Mouse (Mus musculus) heart, adult 2 months (tissue): Measurements from ENCODE around the gene Slc9a9. TPM values are rescaled to one million over a fixed set of nuclear protein-coding genes. Genes with fewer than 3 reads are reported as not detected.

Experiments used
- DNase-seq, 2 experiments: peaks; one replicate each; pipeline ENCODE4 v3.0.0; 2021
- H3K27ac ChIP-seq: fragments of 200-600 bp; 2 replicates; pipeline ENCODE4 v1.8.1; 2022
- H3K27me3 ChIP-seq: fragments of 200-500 bp; 2 replicates; pipeline ENCODE4 v1.6.1; 2012; ENCODE audit warnings: mild to moderate bottlenecking, low read length, inconsistent platforms, mixed read lengths; ENCODE audit not compliant: control insufficient read depth, insufficient read depth
- H3K36me3 ChIP-seq: fragments of 200-500 bp; 2 replicates; pipeline ENCODE4 v1.6.1; 2012; ENCODE audit warnings: low read length, inconsistent platforms; ENCODE audit not compliant: control insufficient read depth, insufficient read depth
- H3K4me1 ChIP-seq: fragments of 200-500 bp; 2 replicates; pipeline ENCODE4 v1.6.1; 2011; ENCODE audit warnings: low read length; ENCODE audit not compliant: control insufficient read depth, insufficient read depth
- H3K4me3 ChIP-seq: fragments of 200-600 bp; 2 replicates; pipeline ENCODE4 v1.8.1; 2022
- H3K79me2 ChIP-seq: fragments of 200-500 bp; replicated peaks from 2 replicates; pipeline ENCODE4 v1.6.1; 2012; ENCODE audit warnings: mild to moderate bottlenecking, inconsistent platforms, low read length, moderate library complexity, mixed read lengths; ENCODE audit not compliant: control insufficient read depth, insufficient read depth
- H3K9ac ChIP-seq: fragments of 200-500 bp; 2 replicates; pipeline ENCODE4 v1.6.1; 2012; ENCODE audit warnings: low read depth, mild to moderate bottlenecking, control low read depth, inconsistent platforms, low read length, mixed read lengths
- CTCF ChIP-seq: fragments of 200-600 bp; IDR thresholded peaks from 2 replicates; pipeline ENCODE4 v1.8.1; 2022; ENCODE audit warnings: antibody characterized with exemption, mild to moderate bottlenecking, moderate library complexity
- EP300 ChIP-seq: fragments of 200-500 bp; IDR thresholded peaks from 2 replicates; pipeline ENCODE4 v1.6.1; 2011; ENCODE audit warnings: low read depth, low read length, control low read depth; ENCODE audit not compliant: insufficient read depth
- POLR2A ChIP-seq: fragments of 200-500 bp; IDR thresholded peaks from 2 replicates; pipeline ENCODE4 v1.6.1; 2011; ENCODE audit warnings: mild to moderate bottlenecking, low read depth, low read length, control low read depth; ENCODE audit not compliant: insufficient read depth
- WGBS: fragments of 180-500 bp; shearing (Covaris S2); methylation state at CpG from one replicate; pipeline ENCODE4 v1.1.7; 2018; 5-methylcytosine and 5-hydroxymethylcytosine counted together
- intact Hi-C: fragments of 180-260 bp; cut with DNase I; formaldehyde crosslinking; loops from one replicate; pipeline ENCODE4 v1.15.1; 2025
- polyA plus RNA-seq: library from polyadenylated mRNA; depleted of rRNA; stranded (reverse); fragments of >200 nt; gene quantifications from 2 replicates; pipeline ENCODE4 v1.2.3, GENCODE M21; 2012
- total RNA-seq, 2 experiments: library from RNA; stranded (reverse); gene quantifications; 2 replicates each; pipeline ENCODE4 v1.2.3; 2021

Gene Slc9a9
- total and polyA plus RNA-seq, 3 experiments, result 1.9 to 2.2 (median 2.0) TPM

DNA sequence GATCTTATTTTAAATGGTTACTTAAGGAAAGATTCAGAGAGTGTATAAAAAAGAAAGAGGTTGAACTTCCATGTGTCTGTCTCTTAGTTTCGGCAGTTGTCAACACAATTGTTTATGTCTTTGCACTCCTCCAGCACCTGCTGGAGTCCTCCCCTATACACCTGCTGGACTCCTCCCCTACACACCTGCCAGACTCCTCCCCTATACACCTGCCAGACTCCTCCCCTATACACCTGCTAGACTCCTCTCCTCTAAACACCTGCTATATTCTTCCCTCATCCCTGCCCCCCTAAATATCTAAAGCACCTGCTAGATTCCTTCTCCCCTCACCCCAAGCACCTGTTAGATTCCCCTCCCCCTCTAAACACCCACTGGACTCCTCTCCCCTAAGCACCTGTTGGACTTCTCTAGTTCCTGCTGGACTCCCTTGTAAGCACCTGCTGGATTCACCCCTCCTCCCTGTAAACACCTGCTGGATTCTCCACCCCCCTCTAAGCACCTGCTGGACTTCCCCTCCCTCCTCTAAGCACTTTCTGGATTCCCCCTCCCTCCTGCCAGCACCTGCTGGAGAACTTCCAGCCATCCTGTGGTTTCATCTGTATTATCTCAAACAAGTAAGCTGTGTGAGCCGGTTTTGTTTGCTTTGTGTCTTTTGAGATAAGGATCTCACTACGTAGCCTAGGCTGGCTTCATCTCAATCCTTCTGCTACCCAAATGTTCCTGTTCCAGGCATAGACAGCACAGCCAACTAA is 10.1 kb upstream of the Slc9a9 start:
- Histone ChIP-seq H3K27me3 (no peaks in the 10 kb centered on the region), H3K4me1 (no peaks in the 10 kb centered on the region), H3K79me2 (no peaks in the 10 kb centered on the region), H3K36me3 (no peaks in the 10 kb centered on the region), H3K27ac (no peak overlapping the region), H3K4me3 (no peak overlapping the region), H3K9ac (no peak overlapping the region)
- intact Hi-C loops, result no loop called here
- no peak for DNase-seq
- TF ChIP-seq POLR2A (no peak), CTCF (no peak), EP300 (no peak)
- 43% methylated on average over 3 of the region's 3 CpGs for WGBS

DNA sequence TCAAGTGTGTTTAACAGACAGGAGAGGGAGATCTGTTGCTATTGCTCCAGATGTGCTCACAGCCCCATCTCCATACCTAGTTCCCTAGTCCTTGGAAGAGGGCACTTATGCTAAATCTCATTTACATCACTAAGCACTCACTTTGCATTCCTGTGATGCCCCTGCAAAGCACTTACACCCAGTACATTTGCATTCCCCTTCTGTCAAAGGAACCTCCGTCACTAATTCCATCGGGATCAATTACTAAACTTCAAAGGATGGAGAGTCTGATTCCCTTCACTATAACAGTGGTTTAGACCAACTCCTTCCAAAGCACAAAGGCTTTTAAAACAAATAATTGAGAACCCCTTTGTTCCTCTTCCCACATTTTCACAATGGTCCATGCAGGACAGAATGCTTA is 7.9 kb upstream of the Slc9a9 start:
- Histone ChIP-seq H3K27ac (no peak overlapping the region), H3K9ac (no peak overlapping the region), H3K79me2 (no peaks in the 10 kb centered on the region), H3K27me3 (no peaks in the 10 kb centered on the region), H3K4me3 (no peak overlapping the region), H3K36me3 (no peaks in the 10 kb centered on the region), H3K4me1 (no peaks in the 10 kb centered on the region)
- 35% methylated on average over 2 of the region's 2 CpGs for WGBS
- TF ChIP-seq POLR2A (no peak), CTCF (no peak), EP300 (no peak)
- DNase-seq, result no peak
- intact Hi-C loops, result no loop called here

DNA sequence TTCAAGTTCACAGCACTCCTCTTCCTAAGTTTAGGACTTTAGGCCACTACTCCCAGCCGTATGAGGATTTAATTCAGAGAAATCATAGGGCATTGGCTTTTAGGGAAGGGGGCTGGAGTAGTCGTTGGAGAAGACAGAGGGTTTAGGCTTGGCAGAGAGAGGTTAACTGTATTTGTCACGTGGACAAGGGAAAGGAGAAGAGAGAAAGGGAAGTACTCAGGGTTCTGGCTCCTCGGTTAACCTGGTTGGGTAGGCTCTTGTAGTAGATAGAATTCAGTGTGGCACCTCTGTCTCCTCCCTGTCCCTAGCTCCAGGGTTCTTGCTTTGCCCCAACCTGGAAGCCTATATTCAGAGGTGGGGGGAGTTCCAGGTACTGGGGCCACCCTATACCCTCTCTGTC is 4.5 kb upstream of the Slc9a9 start:
- no peak overlapping the region for H3K27ac ChIP-seq
- WGBS, result 73% methylated on average over 4 of the region's 4 CpGs

DNA sequence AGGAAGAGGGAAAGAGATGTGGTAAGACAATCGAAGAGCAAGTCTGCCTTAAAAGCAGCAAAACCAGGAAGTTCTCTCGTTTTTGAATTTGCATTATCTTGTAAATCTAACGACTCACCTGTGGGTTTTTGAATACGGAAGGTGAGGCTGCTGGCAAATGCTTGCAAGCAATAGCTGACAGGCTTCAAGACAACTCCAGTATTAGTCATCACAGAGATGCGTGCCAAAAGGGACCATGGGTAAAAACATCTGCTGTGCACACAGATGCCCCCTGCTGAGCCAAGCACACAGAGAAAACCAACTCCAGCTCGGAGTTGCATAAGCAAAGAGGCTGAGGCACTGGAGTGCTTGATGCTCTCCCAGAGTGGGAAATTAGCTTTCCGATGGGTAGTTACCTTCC is 1.1 kb upstream of the Slc9a9 start:
- no peak overlapping the region for H3K27ac ChIP-seq
- TF ChIP-seq CTCF (no peak), POLR2A (no peak), EP300 (no peak)
- H3K27me3 ChIP-seq, result no peaks in the 10 kb centered on the region
- DNase-seq, result peak; percentile 22 to 52
- no peaks in the 10 kb centered on the region for H3K36me3 ChIP-seq
- no peaks in the 10 kb centered on the region for H3K79me2 ChIP-seq
- H3K4me1 ChIP-seq, result no peaks in the 10 kb centered on the region
- WGBS, result 39% methylated on average over 7 of the region's 7 CpGs
- H3K4me3 ChIP-seq, result no peak overlapping the region
- H3K9ac ChIP-seq, result no peak overlapping the region
- intact Hi-C loops, result no loop called here

More for the DNA sequence above, 4.5 kb upstream of the Slc9a9 start:
- Histone ChIP-seq H3K36me3 (no peaks in the 10 kb centered on the region), H3K9ac (no peak overlapping the region), H3K27me3 (no peaks in the 10 kb centered on the region), H3K4me1 (no peaks in the 10 kb centered on the region), H3K79me2 (no peaks in the 10 kb centered on the region), H3K4me3 (no peak overlapping the region)
- TF ChIP-seq POLR2A, result no peak
- no peak for TF ChIP-seq EP300
- no peak for TF ChIP-seq CTCF
- intact Hi-C loops, result no loop called here
- no peak for DNase-seq

DNA sequence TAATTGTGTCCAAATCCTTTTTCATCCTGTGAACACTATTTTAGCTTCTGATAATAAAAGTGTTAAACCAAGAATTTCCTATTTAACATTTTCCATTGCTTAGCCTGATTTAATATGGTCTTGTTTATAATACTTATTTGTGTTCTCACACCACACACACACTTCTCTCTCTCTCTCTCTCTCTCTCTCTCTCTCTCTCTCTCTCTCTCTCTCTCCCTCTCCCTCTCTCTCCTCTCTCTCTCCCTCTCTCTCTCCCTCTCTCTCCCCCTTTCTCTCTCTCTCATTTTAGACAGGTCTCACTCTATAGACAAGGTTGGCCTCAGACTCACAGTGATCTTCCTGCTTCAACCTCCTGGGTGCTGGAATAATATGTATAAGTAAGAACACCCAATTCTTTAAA is 995 bp downstream of the Slc9a9 start:
- intact Hi-C loops, result no loop called here
- Histone ChIP-seq H3K27ac (no peak overlapping the region), H3K79me2 (no peaks in the 10 kb centered on the region), H3K4me1 (no peaks in the 10 kb centered on the region), H3K4me3 (peak overlapping the region; percentile 40; the same call in 1 of the 2 replicates), H3K36me3 (no peaks in the 10 kb centered on the region), H3K27me3 (no peaks in the 10 kb centered on the region), H3K9ac (no peak overlapping the region)
- no peak for DNase-seq
- TF ChIP-seq POLR2A (no peak), EP300 (no peak), CTCF (no peak)

DNA sequence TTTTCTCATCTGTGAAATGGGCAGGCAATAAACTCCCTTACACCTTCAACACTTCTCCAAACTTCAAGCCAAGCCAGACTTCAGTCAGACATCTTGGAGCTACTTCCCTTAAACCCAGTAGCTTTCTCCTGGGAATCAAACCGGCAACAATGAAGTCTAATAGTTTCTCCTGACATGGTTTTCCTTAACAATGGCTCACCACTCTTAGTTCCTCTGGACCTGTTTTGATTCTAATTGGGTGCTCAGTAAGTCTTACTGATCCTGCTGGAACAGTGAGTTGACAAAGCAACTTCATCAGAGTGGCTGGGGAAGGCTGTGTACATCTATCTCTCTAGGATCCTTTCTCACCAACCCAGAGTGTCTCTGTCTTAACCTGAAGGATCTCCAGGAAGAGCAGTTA is 5.0 kb downstream of the Slc9a9 start:
- WGBS, result 76% methylated on average over 1 of the region's 1 CpGs
- Histone ChIP-seq H3K4me3 (no peak overlapping the region), H3K9ac (no peak overlapping the region), H3K79me2 (no peaks in the 10 kb centered on the region), H3K4me1 (no peaks in the 10 kb centered on the region), H3K27ac (no peak overlapping the region), H3K27me3 (no peaks in the 10 kb centered on the region), H3K36me3 (no peaks in the 10 kb centered on the region)
- DNase-seq, result no peak
- TF ChIP-seq POLR2A (no peak), EP300 (no peak), CTCF (no peak)
- intact Hi-C loops, result no loop called here
